Mouse (Mus musculus) liver, postnatal 0 days (tissue): ENCODE data around the gene Foxo6. TPM values are rescaled to one million over a fixed set of nuclear protein-coding genes. Genes with fewer than 3 reads are reported as not detected.

Experiments
- ATAC-seq: fragments of 200-750 bp; cut with Nextera tagmentation; 2 replicates; pipeline ENCODE4 v1.8.0; 2017; ENCODE audit warnings: mild to moderate bottlenecking, moderate library complexity
- DNase-seq: peaks from one replicate; pipeline ENCODE4 v3.0.0-alpha.2; 2016
- H3K27ac ChIP-seq: fragments of 300-500 bp; sonication (generic); 2 replicates; pipeline ENCODE4 v1.5.1; 2014; ENCODE audit warnings: antibody characterized with exemption, moderate library complexity, mild to moderate bottlenecking, low read depth
- H3K27me3 ChIP-seq: fragments of 300-500 bp; sonication (generic); 2 replicates; pipeline ENCODE4 v1.6.1; 2014; ENCODE audit warnings: low read length, control low read depth, mixed read lengths; ENCODE audit not compliant: insufficient read depth
- H3K36me3 ChIP-seq: fragments of 300-500 bp; sonication (generic); replicated peaks from 2 replicates; pipeline ENCODE4 v1.6.1; 2014; ENCODE audit warnings: mild to moderate bottlenecking, control low read depth, low read length, moderate library complexity, mixed read lengths; ENCODE audit not compliant: insufficient read depth
- H3K4me1 ChIP-seq: fragments of 300-500 bp; sonication (generic); 2 replicates; pipeline ENCODE4 v1.6.1; 2014; ENCODE audit warnings: antibody characterized with exemption, mild to moderate bottlenecking, control low read depth; ENCODE audit not compliant: insufficient read depth
- H3K4me2 ChIP-seq: fragments of 300-500 bp; sonication (generic); 2 replicates; pipeline ENCODE4 v1.6.1; 2014; ENCODE audit warnings: low read depth, mild to moderate bottlenecking, low read length, moderate library complexity, mixed read lengths
- H3K4me3 ChIP-seq: fragments of 300-500 bp; sonication (generic); 2 replicates; pipeline ENCODE4 v1.5.1; 2014; ENCODE audit warnings: low read depth, low read length
- H3K9ac ChIP-seq: fragments of 300-500 bp; sonication (generic); replicated peaks from 2 replicates; pipeline ENCODE4 v1.6.1; 2014; ENCODE audit warnings: mild to moderate bottlenecking, moderate library complexity
- H3K9me3 ChIP-seq: fragments of 300-500 bp; sonication (generic); 2 replicates; pipeline ENCODE4 v1.6.1; 2016; ENCODE audit warnings: mild to moderate bottlenecking, control low read depth, low read length, mixed read lengths
- CTCF ChIP-seq: sonication (generic); IDR thresholded peaks from 2 replicates; pipeline ENCODE4 v1.5.1; 2016; ENCODE audit warnings: antibody characterized with exemption, low read depth
- EP300 ChIP-seq: IDR thresholded peaks from 2 replicates; pipeline ENCODE4 v1.6.1; 2016; ENCODE audit warnings: antibody characterized with exemption, low read depth, mild to moderate bottlenecking
- WGBS: fragments of 180-500 bp; shearing (Covaris S2); extraction: QIAGEN DNeasy Blood & Tissue Kit; methylation state at CpG from one replicate; pipeline ENCODE4 v1.1.7; 2014; ENCODE audit not compliant: insufficient replicate concordance; 5-methylcytosine and 5-hydroxymethylcytosine counted together
- polyA plus RNA-seq: library from polyadenylated mRNA; unstranded; fragments of >200 nt; fragmentation: Nextera tagmentation; extraction: Ambion mirVana; gene quantifications from 2 replicates; pipeline ENCODE4 v1.2.1, GENCODE M21; 2015

Gene Foxo6
- polyA plus RNA-seq, 1 experiment from 2014 or later, result not detected

DNA sequence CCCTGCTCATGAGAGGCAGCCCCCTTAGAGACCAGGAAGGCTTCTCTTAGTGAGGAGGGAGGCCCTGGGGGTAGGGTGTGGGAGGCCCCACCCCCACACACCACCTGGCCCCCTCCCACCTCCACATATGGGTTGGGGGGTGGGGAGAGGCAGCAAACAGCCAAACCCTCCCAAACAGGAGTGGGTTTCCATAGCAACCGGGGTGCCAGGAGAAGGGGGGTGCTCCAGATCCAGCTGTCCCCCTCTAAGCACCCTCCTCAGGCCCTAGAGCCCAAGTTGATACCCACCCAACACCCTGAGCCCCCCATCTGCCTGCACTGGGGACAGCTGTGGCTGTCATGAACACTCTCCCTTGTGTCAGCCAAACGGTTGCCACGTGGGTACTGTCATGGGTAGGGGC lies 6.1 kb downstream of the Foxo6 start:
- Histone ChIP-seq H3K27me3 (peaks cover 55% of the 10 kb centered on the region), H3K9ac (no peak overlapping the region), H3K4me3 (no peak overlapping the region), H3K9me3 (no peaks in the 10 kb centered on the region), H3K36me3 (no peaks in the 10 kb centered on the region), H3K27ac (no peak overlapping the region), H3K4me1 (no peaks in the 10 kb centered on the region), H3K4me2 (no peak overlapping the region)
- 62% methylated on average over 3 of the region's 3 CpGs for WGBS
- TF ChIP-seq CTCF (no peak), EP300 (no peak)
- DNase-seq (no peak), ATAC-seq (no peak)

DNA sequence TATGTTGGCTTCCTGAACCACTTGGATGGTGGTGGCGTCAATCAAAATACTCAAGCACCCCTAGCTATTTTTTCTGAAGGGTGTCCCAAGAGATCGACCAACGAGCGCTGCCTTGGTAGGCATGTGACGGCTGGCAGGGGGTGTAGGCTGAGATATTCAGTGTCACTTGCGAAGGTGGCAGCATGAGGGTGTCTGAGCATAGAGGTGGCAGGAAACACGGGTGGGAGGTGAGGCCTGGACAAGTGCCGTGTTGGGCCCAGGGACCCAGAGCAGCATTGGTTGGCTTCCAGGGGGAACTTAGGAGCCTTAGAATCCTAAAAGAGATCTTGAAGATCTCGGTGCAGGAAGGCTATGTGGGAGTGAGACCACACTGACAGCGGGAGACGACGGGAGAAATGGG lies 6.7 kb downstream of the Foxo6 start:
- TF ChIP-seq CTCF (no peak), EP300 (no peak)
- Histone ChIP-seq H3K9me3 (no peaks in the 10 kb centered on the region), H3K27me3 (peaks cover 50% of the 10 kb centered on the region), H3K4me1 (no peaks in the 10 kb centered on the region), H3K4me2 (no peak overlapping the region), H3K36me3 (no peaks in the 10 kb centered on the region), H3K4me3 (no peak overlapping the region), H3K27ac (no peak overlapping the region), H3K9ac (no peak overlapping the region)
- no peak for DNase-seq
- ATAC-seq, result no peak
- WGBS, result 74% methylated on average over 12 of the region's 12 CpGs

DNA sequence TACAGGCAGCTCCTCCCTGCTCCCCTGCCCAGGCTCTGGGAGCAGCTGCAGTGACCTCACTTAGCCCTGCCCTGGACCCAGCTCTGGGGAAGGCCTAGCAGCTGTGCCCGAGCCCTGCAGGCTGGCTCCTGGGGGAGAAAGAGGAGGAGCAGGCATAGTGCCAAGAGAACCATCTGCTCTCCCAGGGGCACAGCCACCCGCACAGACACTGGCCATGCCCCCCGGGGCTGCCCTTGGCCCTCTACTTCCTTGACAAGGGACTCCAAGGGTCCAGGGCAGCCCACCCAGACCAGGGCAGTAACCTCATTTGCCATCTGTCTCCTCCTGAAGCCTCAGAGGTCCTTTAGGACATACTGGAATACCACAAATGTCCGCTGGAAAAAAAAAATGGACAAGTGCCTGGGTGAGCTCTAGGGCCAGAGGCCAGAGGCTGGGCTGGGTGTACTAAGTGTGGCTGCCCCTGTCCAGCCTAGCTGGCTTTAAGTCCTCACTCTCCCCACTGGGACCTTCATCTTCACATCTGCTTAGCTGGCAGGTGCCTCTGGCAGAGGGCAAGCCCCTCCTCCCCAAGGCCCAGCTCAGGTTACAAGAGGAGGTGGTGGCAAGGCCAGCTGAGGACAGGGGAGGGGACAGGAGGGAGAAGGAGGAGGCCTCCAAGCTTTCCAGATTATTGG lies 9.8 kb downstream of the Foxo6 start:
- no peak overlapping the region for H3K4me3 ChIP-seq
- WGBS, result 67% methylated on average over 4 of the region's 4 CpGs
- DNase-seq (no peak), ATAC-seq (no peak)
- no peak overlapping the region for H3K27ac ChIP-seq
- no peaks in the 10 kb centered on the region for H3K36me3 ChIP-seq
- TF ChIP-seq CTCF (no peak), EP300 (no peak)
- no peak overlapping the region for H3K9ac ChIP-seq
- H3K4me1 ChIP-seq, result no peaks in the 10 kb centered on the region
- no peak overlapping the region for H3K4me2 ChIP-seq
- H3K9me3 ChIP-seq, result no peaks in the 10 kb centered on the region
- peaks cover 27% of the 10 kb centered on the region for H3K27me3 ChIP-seq

DNA sequence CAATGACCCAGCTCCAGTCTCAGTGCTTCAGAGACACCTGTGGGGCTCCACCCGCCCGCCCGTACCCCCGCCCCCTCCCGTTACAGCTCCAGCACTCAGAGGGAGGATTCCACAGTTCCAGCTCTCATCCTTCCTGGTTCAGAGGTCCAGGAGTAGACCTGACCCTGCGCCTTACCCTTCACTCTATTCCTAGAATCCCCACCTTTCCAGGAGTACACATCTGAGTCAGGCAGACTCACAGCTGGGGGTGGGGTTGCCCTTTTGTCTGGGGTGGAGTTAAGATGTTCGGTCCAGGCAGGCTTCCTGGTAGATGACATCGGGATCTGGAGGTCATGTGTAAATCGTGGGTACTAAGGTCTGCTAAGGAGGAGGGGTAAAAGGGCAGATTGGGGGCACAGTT lies 11.7 kb downstream of the Foxo6 start:
- Histone ChIP-seq H3K27ac (no peak overlapping the region), H3K4me2 (no peak overlapping the region), H3K4me3 (no peak overlapping the region), H3K36me3 (no peaks in the 10 kb centered on the region), H3K9me3 (no peaks in the 10 kb centered on the region), H3K27me3 (peaks cover 22% of the 10 kb centered on the region), H3K4me1 (no peaks in the 10 kb centered on the region), H3K9ac (no peak overlapping the region)
- 73% methylated on average over 9 of the region's 9 CpGs for WGBS
- ATAC-seq (no peak), DNase-seq (no peak)
- TF ChIP-seq CTCF (no peak), EP300 (no peak)

GRCm38 (mm10) chr4:120273594-120273993 lies 13.6 kb downstream of the Foxo6 start:
- H3K4me1 ChIP-seq, result no peaks in the 10 kb centered on the region
- ATAC-seq, result no peak
- no peaks in the 10 kb centered on the region for H3K9me3 ChIP-seq
- H3K4me2 ChIP-seq, result no peak overlapping the region
- no peak for DNase-seq
- H3K27me3 ChIP-seq, result peaks cover 36% of the 10 kb centered on the region
- 64% methylated on average over 7 of the region's 7 CpGs for WGBS
- no peak overlapping the region for H3K27ac ChIP-seq
- no peak for TF ChIP-seq CTCF
- TF ChIP-seq EP300, result no peak
- no peak overlapping the region for H3K9ac ChIP-seq
- H3K36me3 ChIP-seq, result no peaks in the 10 kb centered on the region
- no peak overlapping the region for H3K4me3 ChIP-seq

GRCm38 (mm10) chr4:120271886-120272580 lies 15.1 kb downstream of the Foxo6 start:
- 70% methylated on average over 6 of the region's 6 CpGs for WGBS
- peaks cover 47% of the 10 kb centered on the region for H3K27me3 ChIP-seq
- TF ChIP-seq CTCF, result no peak
- TF ChIP-seq EP300, result no peak
- H3K4me1 ChIP-seq, result no peaks in the 10 kb centered on the region
- no peak overlapping the region for H3K27ac ChIP-seq
- no peak for ATAC-seq
- DNase-seq, result no peak
- H3K9me3 ChIP-seq, result no peaks in the 10 kb centered on the region
- H3K4me3 ChIP-seq, result no peak overlapping the region
- no peak overlapping the region for H3K9ac ChIP-seq
- H3K4me2 ChIP-seq, result no peak overlapping the region
- no peaks in the 10 kb centered on the region for H3K36me3 ChIP-seq
